Mouse (Mus musculus): Measurements from ENCODE around the gene Cd9. TPM values are rescaled to one million over a fixed set of nuclear protein-coding genes. Genes with fewer than 3 reads are reported as not detected.

Gene Cd9
- polyA plus RNA-seq, 1 experiment: 8.6 TPM

- H3K27ac ChIP-seq (ENCODE audit: control insufficient read depth, insufficient read depth, low read depth, low read length): no peak overlapping the region
- H3K4me3 ChIP-seq (ENCODE audit: control insufficient read depth, low read depth, low read length): no peak overlapping the region
- no peaks in the 10 kb centered on the region for H3K27me3 ChIP-seq (ENCODE audit: control insufficient read depth, insufficient read depth, low read length)
- H3K36me3 ChIP-seq (ENCODE audit: control insufficient read depth, insufficient read depth, low read length): no peaks in the 10 kb centered on the region
- TF ChIP-seq POLR2A (IDR thresholded peaks at IDR 0.05; ENCODE audit: control insufficient read depth, low read depth, low read length) (no peak), CTCF (IDR thresholded peaks at IDR 0.05; ENCODE audit: control insufficient read depth, insufficient read depth, insufficient replicate concordance, low read depth, low read length) (no peak)
- peaks cover 7% of the 10 kb centered on the region for H3K4me1 ChIP-seq (ENCODE audit: control insufficient read depth, insufficient read depth, low read length)
Observed at GRCm38 (mm10) chr6:125533104-125533650, 38.6 kb upstream of the Cd9 start.

- Histone ChIP-seq H3K4me3 (ENCODE audit: control insufficient read depth, low read depth, low read length) (no peak overlapping the region), H3K36me3 (ENCODE audit: control insufficient read depth, insufficient read depth, low read length) (no peaks in the 10 kb centered on the region), H3K27ac (ENCODE audit: control insufficient read depth, insufficient read depth, low read depth, low read length) (no peak overlapping the region), H3K27me3 (ENCODE audit: control insufficient read depth, insufficient read depth, low read length) (no peaks in the 10 kb centered on the region), H3K4me1 (ENCODE audit: control insufficient read depth, insufficient read depth, low read length) (peaks cover 7% of the 10 kb centered on the region)
- no peak for TF ChIP-seq POLR2A (IDR thresholded peaks at IDR 0.05; ENCODE audit: control insufficient read depth, low read depth, low read length)
- TF ChIP-seq CTCF (IDR thresholded peaks at IDR 0.05; ENCODE audit: control insufficient read depth, insufficient read depth, insufficient replicate concordance, low read depth, low read length): no peak
Observed at GRCm38 (mm10) chr6:125529479-125529878, 34.9 kb upstream of the Cd9 start.

- no peak overlapping the region for H3K27ac ChIP-seq (ENCODE audit: control insufficient read depth, insufficient read depth, low read depth, low read length)
- no peaks in the 10 kb centered on the region for H3K36me3 ChIP-seq (ENCODE audit: control insufficient read depth, insufficient read depth, low read length)
- no peak overlapping the region for H3K4me3 ChIP-seq (ENCODE audit: control insufficient read depth, low read depth, low read length)
- TF ChIP-seq CTCF (IDR thresholded peaks at IDR 0.05; ENCODE audit: control insufficient read depth, insufficient read depth, insufficient replicate concordance, low read depth, low read length) (no peak), POLR2A (IDR thresholded peaks at IDR 0.05; ENCODE audit: control insufficient read depth, low read depth, low read length) (no peak)
- H3K27me3 ChIP-seq (ENCODE audit: control insufficient read depth, insufficient read depth, low read length): no peaks in the 10 kb centered on the region
- peaks cover 7% of the 10 kb centered on the region for H3K4me1 ChIP-seq (ENCODE audit: control insufficient read depth, insufficient read depth, low read length)
Observed at GRCm38 (mm10) chr6:125528614-125529200, 34.1 kb upstream of the Cd9 start.

GRCm38 (mm10) chr6:125526066-125526465 lies 31.5 kb upstream of the Cd9 start:
- TF ChIP-seq POLR2A (IDR thresholded peaks at IDR 0.05; ENCODE audit: control insufficient read depth, low read depth, low read length) (no peak), CTCF (IDR thresholded peaks at IDR 0.05; ENCODE audit: control insufficient read depth, insufficient read depth, insufficient replicate concordance, low read depth, low read length) (no peak)
- H3K36me3 ChIP-seq (ENCODE audit: control insufficient read depth, insufficient read depth, low read length): no peaks in the 10 kb centered on the region
- no peaks in the 10 kb centered on the region for H3K27me3 ChIP-seq (ENCODE audit: control insufficient read depth, insufficient read depth, low read length)
- no peak overlapping the region for H3K4me3 ChIP-seq (ENCODE audit: control insufficient read depth, low read depth, low read length)
- H3K27ac ChIP-seq (ENCODE audit: control insufficient read depth, insufficient read depth, low read depth, low read length): no peak overlapping the region
- peaks cover 7% of the 10 kb centered on the region for H3K4me1 ChIP-seq (ENCODE audit: control insufficient read depth, insufficient read depth, low read length)

GRCm38 (mm10) chr6:125524027-125524426 lies 29.4 kb upstream of the Cd9 start:
- Histone ChIP-seq H3K4me3 (ENCODE audit: control insufficient read depth, low read depth, low read length) (no peak overlapping the region), H3K27ac (ENCODE audit: control insufficient read depth, insufficient read depth, low read depth, low read length) (no peak overlapping the region), H3K4me1 (ENCODE audit: control insufficient read depth, insufficient read depth, low read length) (peaks cover 4% of the 10 kb centered on the region), H3K36me3 (ENCODE audit: control insufficient read depth, insufficient read depth, low read length) (no peaks in the 10 kb centered on the region), H3K27me3 (ENCODE audit: control insufficient read depth, insufficient read depth, low read length) (no peaks in the 10 kb centered on the region)
- TF ChIP-seq POLR2A (IDR thresholded peaks at IDR 0.05; ENCODE audit: control insufficient read depth, low read depth, low read length) (no peak), CTCF (IDR thresholded peaks at IDR 0.05; ENCODE audit: control insufficient read depth, insufficient read depth, insufficient replicate concordance, low read depth, low read length) (no peak)

- no peaks in the 10 kb centered on the region for H3K4me1 ChIP-seq (ENCODE audit: control insufficient read depth, insufficient read depth, low read length)
- no peak overlapping the region for H3K4me3 ChIP-seq (ENCODE audit: control insufficient read depth, low read depth, low read length)
- no peaks in the 10 kb centered on the region for H3K36me3 ChIP-seq (ENCODE audit: control insufficient read depth, insufficient read depth, low read length)
- H3K27me3 ChIP-seq (ENCODE audit: control insufficient read depth, insufficient read depth, low read length): no peaks in the 10 kb centered on the region
- TF ChIP-seq POLR2A (IDR thresholded peaks at IDR 0.05; ENCODE audit: control insufficient read depth, low read depth, low read length) (no peak), CTCF (IDR thresholded peaks at IDR 0.05; ENCODE audit: control insufficient read depth, insufficient read depth, insufficient replicate concordance, low read depth, low read length) (no peak)
- no peak overlapping the region for H3K27ac ChIP-seq (ENCODE audit: control insufficient read depth, insufficient read depth, low read depth, low read length)
Observed at GRCm38 (mm10) chr6:125521558-125522193, 27.1 kb upstream of the Cd9 start.

GRCm38 (mm10) chr6:125515503-125516315 lies 21.1 kb upstream of the Cd9 start:
- Histone ChIP-seq H3K27ac (ENCODE audit: control insufficient read depth, insufficient read depth, low read depth, low read length) (no peak overlapping the region), H3K27me3 (ENCODE audit: control insufficient read depth, insufficient read depth, low read length) (no peaks in the 10 kb centered on the region), H3K36me3 (ENCODE audit: control insufficient read depth, insufficient read depth, low read length) (no peaks in the 10 kb centered on the region), H3K4me3 (ENCODE audit: control insufficient read depth, low read depth, low read length) (no peak overlapping the region), H3K4me1 (ENCODE audit: control insufficient read depth, insufficient read depth, low read length) (no peaks in the 10 kb centered on the region)
- TF ChIP-seq CTCF (IDR thresholded peaks at IDR 0.05; ENCODE audit: control insufficient read depth, insufficient read depth, insufficient replicate concordance, low read depth, low read length) (no peak), POLR2A (IDR thresholded peaks at IDR 0.05; ENCODE audit: control insufficient read depth, low read depth, low read length) (no peak)

Measured in testis, adult 2 months (tissue).